Mouse (Mus musculus): ENCODE data around the gene Art2b. TPM values are rescaled to one million over a fixed set of nuclear protein-coding genes. Genes with fewer than 3 reads are reported as not detected.
"Not testable (repeated sequence)": the region's sequence is repeated elsewhere in the genome, so short reads cannot be mapped to it uniquely, and the experiment has no call there.

The Art2b gene
- 1.4 and 3.7 TPM in 2 replicates for total RNA-seq (2014; fragmentation: Nextera tagmentation)
- total RNA-seq (2017): 0.84 and 2.7 TPM in 2 replicates

DNA sequence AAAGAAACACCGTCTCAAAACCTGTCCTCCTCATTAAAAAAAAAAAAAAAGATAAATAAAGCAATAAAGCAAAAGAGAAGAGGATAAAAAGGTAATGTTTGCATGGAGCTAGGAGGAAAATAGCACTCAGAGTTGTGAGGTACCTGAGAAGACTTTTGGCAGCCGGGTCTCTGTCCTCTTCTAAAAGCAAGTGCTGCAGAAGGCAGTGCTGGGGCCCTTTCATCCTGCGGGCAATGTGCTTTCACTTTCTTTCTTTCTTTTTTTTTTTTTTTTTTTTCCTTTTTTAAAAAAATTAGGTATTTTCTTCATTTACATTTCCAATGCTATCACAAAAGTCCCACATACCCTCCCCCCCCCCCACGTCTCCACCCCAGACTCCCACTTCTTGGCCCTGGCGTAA, at the start of gene Art2b:
Gene Art2b, minus strand, starts transcription at position 193 of the 400 bp plus-strand sequence.
- ATAC-seq (replicated peaks; ENCODE audit: low FRiP score, low TSS enrichment, poor library complexity, severe bottlenecking): no peak

DNA sequence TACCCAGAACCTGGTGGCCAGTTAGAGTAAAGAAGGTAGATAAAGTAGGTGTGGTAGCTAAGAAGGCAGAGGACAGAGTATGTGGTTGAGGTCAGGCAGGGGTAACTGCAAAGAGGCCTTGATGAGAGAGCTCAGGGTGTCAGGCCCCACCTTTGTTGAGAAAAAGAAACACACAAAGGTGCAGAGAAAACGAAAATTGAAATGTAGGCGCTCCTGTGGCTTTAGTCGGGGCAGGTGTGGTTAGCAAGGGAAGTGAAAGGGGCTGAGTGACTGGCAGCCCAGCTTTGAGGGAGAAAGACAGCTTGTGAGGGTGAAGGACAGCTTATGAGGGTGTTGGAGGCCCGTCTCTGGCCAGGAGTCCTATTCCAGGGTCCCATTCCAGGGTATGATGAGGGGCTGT, 49.1 kb upstream of the Art2b start:
- ATAC-seq (replicated peaks; ENCODE audit: low FRiP score, low TSS enrichment, poor library complexity, severe bottlenecking): no peak

DNA sequence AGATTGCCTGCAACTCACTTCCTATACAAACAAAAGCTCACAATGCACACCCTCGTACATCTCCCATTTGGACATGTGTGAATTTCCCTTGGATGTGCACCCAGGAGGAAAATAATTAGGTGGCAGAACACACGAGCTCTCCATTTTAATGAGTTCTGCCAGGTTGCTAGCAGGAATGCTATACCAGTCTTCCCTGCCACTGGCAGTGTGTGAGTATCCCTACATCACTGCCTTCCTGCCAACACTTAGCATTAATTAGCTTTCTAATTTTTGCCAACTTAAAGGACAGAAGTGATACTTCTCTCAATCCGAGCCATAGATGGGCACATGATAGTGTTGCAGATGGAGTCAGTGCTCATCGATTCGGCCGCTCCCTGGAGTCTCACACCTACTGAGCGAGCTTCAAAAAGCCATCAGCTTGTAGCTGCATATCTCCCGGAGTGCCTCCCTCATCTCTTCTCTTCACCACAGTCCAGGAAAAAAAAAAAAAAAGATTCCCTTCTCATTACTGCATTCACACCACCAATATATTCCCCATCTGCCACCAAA, 48.3 kb upstream of the Art2b start:
- ATAC-seq (replicated peaks; ENCODE audit: low FRiP score, low TSS enrichment, poor library complexity, severe bottlenecking): no peak

DNA sequence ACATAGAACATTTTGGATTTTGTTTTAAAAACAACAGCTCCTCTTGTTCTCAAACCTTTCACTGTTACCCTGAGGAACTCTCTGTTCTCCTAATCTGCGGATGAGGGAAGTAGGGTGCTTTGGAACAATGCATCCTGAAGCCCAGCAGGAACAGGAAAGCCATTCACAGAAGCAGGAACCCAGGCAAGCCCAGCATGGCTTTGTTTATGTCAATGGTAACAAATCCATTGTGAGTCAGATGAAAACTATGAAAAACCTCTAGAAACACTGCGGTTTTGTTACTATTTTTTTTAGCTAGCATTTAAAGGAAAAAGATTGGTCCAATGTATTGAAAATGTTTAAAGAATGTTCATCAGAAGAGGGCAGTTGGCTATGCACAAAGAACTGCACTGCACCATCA, 43.1 kb upstream of the Art2b start:
- no peak for ATAC-seq (replicated peaks; ENCODE audit: low FRiP score, low TSS enrichment, poor library complexity, severe bottlenecking)

DNA sequence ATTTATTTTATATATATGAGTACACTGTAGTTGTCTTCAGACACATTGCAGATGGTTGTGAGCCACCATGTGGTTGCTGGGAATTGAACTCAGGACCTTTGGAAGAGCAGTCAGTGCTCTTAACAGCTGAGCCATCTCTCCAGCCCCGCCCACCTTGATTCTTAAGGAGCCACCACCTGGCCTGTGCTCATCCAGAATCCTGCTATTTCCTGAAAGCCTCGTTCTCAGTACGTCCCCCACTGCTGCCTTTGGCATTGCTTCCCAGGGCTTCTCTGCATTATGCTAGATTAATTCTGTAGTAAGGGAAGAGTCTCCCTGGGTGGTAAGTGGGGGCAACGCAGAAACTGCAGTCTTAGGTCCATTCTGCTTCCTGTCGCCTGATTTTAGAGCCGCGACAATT, 41.8 kb upstream of the Art2b start:
- ATAC-seq (replicated peaks; ENCODE audit: low FRiP score, low TSS enrichment, poor library complexity, severe bottlenecking): not testable (repeated sequence)

DNA sequence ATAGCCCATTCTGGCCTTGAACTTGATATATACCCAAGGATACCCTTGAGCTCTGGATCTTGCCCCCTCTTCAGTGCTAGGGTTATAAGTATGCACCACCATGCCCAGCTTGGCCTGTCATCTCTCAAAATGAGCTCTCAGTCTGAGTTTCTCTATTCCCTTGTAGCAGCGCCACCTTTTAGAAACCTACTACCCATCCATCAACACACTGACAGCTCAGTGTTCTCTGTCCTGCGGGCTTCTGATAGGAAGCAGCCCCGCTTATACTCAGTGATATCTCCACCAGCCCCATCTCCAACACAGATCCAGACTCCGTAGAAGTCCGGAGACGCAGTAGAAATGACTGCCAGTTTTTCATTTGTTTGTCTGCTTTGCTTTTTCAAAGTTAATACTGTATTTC, 38.9 kb upstream of the Art2b start:
- no peak for ATAC-seq (replicated peaks; ENCODE audit: low FRiP score, low TSS enrichment, poor library complexity, severe bottlenecking)

DNA sequence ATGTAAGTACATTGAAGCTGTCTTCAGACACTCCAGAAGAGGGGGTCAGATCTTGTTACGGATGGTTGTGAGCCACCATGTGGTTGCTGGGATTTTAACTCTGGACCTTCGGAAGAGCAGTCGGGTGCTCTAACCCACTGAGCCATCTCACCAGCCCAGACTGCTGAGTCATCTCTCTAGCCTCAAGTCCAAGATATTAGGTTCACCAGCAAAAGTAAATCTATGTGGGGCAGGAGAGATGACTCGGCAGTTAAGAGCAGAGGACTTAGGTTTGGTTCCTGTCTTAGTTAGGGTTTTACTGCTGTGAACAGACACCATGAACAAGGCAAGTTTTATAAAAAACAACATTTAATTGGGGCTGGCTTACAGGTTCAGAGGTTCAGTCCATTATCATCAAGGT, 36.5 kb upstream of the Art2b start:
- ATAC-seq (replicated peaks; ENCODE audit: low FRiP score, low TSS enrichment, poor library complexity, severe bottlenecking): not testable (repeated sequence)

DNA sequence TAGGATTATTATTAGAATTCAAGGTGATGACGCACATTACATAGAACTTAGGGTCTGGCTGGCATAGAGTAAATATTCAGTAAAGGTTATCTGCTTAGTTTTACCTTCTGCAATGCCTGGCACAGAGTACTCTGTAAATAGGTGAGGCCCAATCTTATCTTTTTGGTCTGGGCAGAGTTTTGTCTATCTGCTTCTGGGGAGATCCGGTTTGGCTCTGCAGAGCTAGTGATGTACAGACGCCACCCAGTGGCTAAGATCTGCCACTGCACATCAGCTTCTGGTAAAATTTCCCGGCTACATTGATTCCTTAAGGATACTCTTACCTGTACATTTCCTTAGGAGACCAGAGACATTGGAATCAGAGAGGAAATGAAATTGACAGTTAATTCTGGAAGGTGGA, 35.0 kb upstream of the Art2b start:
- ATAC-seq (replicated peaks; ENCODE audit: low FRiP score, low TSS enrichment, poor library complexity, severe bottlenecking): no peak

DNA sequence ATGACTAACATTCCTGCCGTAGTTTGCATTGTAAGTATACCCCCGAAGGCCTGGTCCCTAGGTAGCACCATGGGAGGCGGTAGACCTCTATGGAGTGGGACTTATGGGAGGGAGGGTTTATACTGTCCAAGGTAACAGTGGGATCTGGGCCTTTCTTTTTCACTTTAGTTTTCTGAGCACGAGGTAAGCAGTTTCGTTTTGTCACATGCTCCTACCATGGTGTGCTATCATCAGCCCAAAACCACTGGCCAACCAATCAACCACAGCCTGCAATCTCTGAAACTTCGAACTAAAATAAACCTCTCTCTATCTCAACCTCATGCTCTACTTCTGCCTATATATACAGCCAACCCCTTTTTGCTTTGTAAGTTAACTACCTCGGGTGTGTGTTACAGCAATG, 32.9 kb upstream of the Art2b start:
- ATAC-seq (replicated peaks; ENCODE audit: low FRiP score, low TSS enrichment, poor library complexity, severe bottlenecking): no peak

DNA sequence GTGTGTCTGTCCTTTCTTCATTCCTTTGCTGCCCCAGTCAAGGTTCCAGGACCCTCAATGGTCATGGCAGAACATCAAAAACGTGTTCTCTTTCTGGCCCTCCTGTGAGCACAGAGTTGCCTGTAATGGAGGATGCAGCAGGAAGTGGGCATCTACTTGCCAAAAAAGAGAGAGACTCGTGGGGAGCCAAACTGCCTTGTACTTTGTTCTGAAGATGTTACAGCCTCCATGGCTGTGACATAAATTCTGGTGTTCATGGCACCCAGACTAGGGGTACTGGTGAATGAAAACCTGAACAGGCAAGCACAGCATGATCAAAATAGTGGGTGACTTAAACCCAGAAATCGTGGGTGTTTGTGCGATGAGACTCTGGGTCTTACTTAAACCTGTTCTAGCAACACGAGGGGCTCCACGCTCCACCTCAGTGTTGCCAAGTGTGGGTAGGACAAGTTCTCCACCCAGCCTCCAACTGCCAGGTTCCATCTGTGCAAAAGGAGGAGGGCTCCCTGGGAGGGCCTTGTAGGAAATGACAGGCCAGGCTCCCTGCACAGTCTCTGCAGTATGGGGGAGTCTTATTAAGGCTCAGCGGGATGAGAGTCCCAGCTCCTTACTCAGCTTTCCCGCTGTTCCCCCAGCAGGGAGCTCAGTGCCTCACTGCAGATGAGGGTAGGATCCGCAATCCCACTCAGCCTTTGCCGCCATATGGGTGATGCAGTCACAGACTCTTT, 32.2 kb upstream of the Art2b start:
- no peak for ATAC-seq (replicated peaks; ENCODE audit: low FRiP score, low TSS enrichment, poor library complexity, severe bottlenecking)

DNA sequence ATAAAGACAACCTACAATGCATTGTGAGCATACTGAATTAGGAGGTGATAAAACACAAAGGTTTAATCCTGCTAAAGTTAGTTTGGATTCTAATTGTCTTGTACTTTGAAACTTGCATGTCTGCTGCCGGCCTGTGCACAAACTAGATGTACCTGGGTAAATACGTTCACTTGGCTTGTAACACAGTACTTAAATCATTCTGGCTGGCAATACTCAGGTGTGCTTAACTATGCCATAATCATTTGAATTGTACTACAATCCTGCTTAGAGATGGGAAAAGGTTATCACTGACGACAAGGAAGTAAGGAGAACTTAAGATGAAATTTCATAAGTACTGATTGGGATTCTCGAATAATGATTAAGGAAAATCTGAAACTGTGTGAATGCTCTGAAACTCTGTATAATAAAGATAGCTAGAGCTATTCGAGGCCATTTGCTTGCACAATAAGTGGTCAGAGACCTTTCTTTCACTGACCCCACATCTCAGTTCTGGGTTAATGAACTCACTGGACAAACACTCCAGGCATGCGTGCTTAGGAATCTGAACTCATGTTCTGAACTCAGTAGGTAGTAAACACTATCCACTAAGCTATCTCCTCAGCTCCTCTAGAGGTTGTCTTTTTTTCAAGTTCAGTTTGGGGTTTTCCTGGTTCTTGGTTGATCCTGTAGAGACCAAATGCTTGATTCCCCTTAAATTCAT, 30.9 kb upstream of the Art2b start:
- no peak for ATAC-seq (replicated peaks; ENCODE audit: low FRiP score, low TSS enrichment, poor library complexity, severe bottlenecking)

DNA sequence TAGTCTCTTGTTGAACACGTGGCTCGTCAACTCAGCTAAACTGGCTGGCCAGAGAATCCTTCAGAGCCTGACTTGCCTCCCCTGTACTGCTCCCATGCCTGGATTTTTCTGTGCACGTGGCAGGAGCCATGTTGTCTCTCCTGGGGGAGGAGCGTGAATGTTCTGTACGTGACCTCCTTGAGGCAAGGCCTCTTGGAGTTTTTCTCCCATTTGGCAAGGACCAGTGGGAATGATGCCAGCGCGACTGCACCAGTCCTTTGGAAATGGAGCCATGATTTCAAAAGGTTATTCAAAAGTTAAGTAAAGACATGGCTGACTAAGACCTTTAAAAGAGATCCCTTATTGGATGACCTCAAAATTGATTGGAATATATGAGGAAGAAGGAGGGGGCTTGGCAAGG, 30.0 kb upstream of the Art2b start:
- ATAC-seq (replicated peaks; ENCODE audit: low FRiP score, low TSS enrichment, poor library complexity, severe bottlenecking): no peak

DNA sequence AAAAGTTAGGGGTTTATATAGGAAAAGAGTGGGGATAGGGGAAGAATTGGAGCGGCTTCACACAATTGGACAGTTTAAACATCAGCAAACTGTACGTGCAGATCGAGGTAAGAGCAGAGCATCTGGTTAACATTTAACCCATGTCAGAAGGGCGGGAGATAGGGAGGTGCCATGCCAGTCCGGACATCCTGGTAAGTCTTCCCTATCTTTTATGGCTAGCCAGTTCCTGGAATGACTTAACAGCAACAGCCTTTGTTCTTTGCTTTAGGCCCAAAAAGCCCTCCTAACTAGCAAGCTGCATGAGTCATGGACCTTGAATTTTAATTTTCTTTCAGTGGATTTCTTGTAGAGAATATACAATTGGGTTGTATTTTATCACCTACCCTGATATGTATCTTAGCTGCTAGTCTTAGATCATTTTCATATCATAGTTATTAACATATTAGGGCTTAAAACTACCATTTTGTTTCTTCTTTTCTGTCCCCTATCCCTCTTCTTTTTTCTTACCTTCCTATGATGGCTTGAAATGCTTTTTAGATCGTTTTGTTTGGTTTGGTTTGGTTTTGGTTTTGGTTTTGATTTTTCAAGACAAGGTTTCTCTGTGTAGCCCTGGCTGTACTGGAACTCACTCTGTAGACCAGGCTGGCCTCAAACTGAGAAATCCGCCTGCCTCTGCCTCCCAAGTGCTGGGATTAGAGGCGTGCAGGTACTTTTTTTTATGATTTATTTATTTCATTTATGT, 27.6 kb upstream of the Art2b start:
- ATAC-seq (replicated peaks; ENCODE audit: low FRiP score, low TSS enrichment, poor library complexity, severe bottlenecking): not testable (repeated sequence)

DNA sequence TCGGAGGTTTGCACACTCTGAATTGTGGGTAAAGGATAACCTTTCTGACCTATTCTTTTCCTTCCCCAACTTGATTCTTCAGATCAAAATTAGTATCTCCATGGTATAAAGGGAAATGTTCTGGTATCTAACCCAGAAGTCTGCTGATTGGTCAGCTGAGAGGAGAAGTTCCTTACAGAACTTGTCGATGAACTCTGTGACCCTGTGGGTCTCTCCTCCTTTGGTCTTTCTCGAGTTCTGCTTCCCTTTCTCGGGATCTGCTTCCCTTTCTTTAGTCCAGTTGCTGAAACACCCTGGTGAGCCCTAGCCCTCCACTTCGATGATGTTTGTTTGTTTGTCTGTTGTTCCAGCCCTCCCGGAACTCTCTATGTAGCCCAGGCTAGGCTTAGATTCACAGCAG, 22.4 kb upstream of the Art2b start:
- ATAC-seq (replicated peaks; ENCODE audit: low FRiP score, low TSS enrichment, poor library complexity, severe bottlenecking): no peak

DNA sequence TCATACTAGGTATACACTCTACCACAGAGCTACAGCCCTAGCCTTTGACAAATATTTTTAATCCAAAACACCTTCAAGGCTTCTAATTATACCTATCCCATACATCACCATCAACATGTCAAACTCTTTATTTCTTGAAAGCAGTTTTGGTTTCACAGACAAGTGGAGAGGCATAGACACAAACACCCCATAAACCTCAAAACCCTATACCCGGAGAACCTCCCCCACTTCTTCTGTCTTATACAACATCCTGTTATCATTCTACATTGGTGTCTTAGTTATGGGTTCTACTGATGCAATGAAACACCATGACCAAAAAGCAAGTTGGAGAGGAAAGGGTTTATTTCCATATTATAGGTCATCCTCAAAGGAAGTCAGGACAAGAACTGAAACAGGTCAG, 15.0 kb upstream of the Art2b start:
- no peak for ATAC-seq (replicated peaks; ENCODE audit: low FRiP score, low TSS enrichment, poor library complexity, severe bottlenecking)

DNA sequence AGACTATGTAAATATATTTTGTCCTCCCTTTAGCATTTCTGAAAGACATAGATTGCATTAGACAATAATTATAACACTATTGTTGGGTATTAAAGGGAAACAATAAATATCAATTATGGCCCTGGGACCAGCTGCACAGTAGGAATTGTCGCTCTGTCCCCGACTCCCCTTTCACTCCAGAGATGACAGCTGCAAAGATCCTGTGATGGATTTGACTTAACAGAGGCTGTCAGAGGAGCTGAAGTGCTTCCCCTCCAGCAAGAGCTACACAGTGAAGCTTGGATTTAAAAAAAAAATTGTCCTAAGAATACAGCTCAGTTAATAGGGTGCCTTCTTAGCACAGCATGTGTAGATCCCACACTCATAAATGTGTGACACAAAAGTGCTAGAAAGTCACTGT, 13.1 kb upstream of the Art2b start:
- no peak for ATAC-seq (replicated peaks; ENCODE audit: low FRiP score, low TSS enrichment, poor library complexity, severe bottlenecking)

DNA sequence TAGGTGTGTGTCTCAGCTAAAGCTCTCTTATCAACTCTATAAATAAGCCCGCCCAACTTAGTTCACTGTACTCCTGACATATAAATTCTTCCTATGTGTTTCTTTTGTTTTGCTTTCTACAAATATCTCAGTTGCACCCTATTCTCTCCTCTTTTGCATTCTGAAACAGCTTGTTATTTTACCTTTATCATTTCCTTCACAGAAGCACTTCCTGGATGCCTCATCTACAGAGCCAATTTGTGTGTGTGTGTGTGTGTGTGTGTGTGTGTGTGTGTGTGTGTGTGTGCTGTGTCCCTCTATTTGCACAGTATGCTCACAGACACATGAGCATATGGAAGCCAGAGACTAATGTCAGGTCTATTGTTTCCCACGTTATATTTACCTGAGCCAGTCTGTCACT, 9.6 kb upstream of the Art2b start:
- no peak for ATAC-seq (replicated peaks; ENCODE audit: low FRiP score, low TSS enrichment, poor library complexity, severe bottlenecking)

DNA sequence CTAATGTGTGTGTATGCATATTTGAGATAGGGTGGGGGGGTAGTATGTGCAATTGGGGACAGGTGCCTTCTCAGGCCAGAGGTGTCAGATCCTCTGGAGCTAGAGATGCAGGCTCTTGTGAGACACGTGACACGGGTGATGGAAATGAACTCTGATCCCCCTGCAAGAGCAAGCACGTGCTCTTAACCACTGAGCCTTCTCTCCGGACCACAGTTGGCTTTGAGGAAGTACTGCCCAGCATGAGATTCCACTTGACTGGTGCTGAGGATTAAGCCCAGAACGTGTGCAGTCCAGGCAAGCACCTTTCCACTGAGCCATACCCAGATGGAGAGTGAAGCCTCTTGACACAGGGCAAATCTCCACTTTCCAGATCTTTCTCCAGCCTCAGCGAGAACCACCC, 1.1 kb downstream of the Art2b start:
- not testable (repeated sequence) for ATAC-seq (replicated peaks; ENCODE audit: low FRiP score, low TSS enrichment, poor library complexity, severe bottlenecking)

DNA sequence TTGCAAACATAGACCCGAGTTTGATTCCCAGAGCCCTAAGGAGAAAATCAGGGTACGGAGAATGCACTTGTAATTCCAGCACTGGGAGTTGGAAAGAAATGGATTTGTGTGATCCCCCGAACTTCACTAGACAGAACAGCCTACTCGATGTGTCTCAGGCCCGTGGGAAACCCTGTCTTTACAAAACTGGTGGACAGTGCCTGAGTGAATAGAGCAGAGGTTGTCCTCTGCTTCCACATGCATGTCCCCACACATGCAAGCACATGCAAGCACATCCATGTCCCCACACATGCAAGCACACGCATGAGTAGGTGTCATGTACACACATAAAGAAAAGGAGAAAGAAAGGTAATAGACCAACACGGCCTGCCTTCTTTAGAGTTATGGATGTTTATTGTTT, 3.4 kb downstream of the Art2b start:
- no peak for ATAC-seq (replicated peaks; ENCODE audit: low FRiP score, low TSS enrichment, poor library complexity, severe bottlenecking)

DNA sequence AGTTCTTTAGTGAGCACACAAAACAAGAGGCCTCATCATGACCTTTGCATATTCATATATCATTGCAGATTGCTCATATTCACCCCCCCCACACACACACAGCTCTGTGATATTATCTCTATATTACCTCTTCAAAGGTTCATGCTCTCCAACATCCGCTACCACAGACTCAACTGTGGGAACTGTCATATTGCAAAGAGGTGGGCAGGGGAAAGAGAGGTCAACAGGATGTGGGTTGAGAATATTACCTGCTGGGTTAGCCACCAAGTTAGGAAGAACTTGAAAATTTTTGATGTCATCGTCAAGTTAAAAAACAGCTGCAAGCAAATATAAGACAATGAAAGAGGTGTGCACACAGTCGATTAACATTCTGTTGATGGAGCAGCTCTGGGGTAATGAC, 4.5 kb downstream of the Art2b start:
- ATAC-seq (replicated peaks; ENCODE audit: low FRiP score, low TSS enrichment, poor library complexity, severe bottlenecking): not testable (repeated sequence)

Data from megakaryocyte-erythroid progenitor cell, adult 5-6 weeks (primary cell).